Mouse (Mus musculus): Measurements from ENCODE around the gene Olfr273. TPM values are rescaled to one million over a fixed set of nuclear protein-coding genes. Genes with fewer than 3 reads are reported as not detected.

Gene Olfr273
- polyA plus RNA-seq, 1 experiment from 2014 or later, result not detected

DNA sequence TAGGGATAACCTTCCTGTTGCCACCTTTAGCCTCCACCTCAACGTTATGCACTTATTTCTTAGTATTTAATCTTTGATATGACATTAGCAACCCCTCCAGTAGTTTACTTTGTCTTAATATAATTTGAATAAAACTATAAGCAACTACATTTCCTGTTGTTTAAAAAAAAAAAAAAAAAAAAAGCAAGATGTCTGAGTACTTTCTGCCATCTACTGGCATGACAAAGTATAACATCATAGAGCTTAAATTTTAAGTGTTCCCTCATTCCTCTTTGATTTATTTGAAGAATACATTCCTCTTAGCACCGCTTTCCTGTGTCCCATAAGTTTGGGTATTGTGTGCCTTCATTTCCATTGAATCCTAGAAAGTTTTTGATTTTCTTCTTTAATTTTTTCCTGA lies 47.2 kb downstream of the Olfr273 start:
- Histone ChIP-seq H3K27me3 (ENCODE audit: insufficient read depth, low read length) (no peaks in the 10 kb centered on the region), H3K9ac (replicated peaks) (no peak overlapping the region), H3K36me3 (replicated peaks; ENCODE audit: insufficient read depth, low read length) (no peaks in the 10 kb centered on the region), H3K4me3 (ENCODE audit: low read depth, low read length) (no peak overlapping the region), H3K4me2 (ENCODE audit: low read depth, low read length) (no peak overlapping the region), H3K4me1 (ENCODE audit: insufficient read depth) (no peaks in the 10 kb centered on the region), H3K9me3 (ENCODE audit: low read length) (no peaks in the 10 kb centered on the region), H3K27ac (ENCODE audit: low read depth) (no peak overlapping the region)
- no peak for DNase-seq
- 0 out of 2 replicates have a peak, but pooled peaks have one; percentile 5 for TF ChIP-seq CTCF (IDR thresholded peaks at IDR 0.05; ENCODE audit: low read depth)
- TF ChIP-seq EP300 (IDR thresholded peaks at IDR 0.05; ENCODE audit: low read depth), result no peak
- 30% methylated on average over 2 of the region's 2 CpGs for WGBS (ENCODE audit: insufficient replicate concordance)
- ATAC-seq, result no peak

Other genes with a start within 250 kb of the Olfr273 start
- gene Olfr275, start 44.6 kb downstream of the Olfr273 start, polyA plus RNA-seq (2015; fragmentation: Nextera tagmentation; extraction: Ambion mirVana), result not detected in 2 replicates
- gene Olfr272, start 59.9 kb upstream of the Olfr273 start, polyA plus RNA-seq (2015; fragmentation: Nextera tagmentation; extraction: Ambion mirVana), result not detected in 2 replicates
- not detected in 2 replicates for gene Olfr270, start 105.3 kb upstream of the Olfr273 start, polyA plus RNA-seq (2015; fragmentation: Nextera tagmentation; extraction: Ambion mirVana)
- gene Nipsnap3a, start 130.0 kb upstream of the Olfr273 start, polyA plus RNA-seq (2015; fragmentation: Nextera tagmentation; extraction: Ambion mirVana), result not detected in 2 replicates
- gene Nipsnap3b, start 152.6 kb upstream of the Olfr273 start, polyA plus RNA-seq (2015; fragmentation: Nextera tagmentation; extraction: Ambion mirVana), result 145 TPM in 2 replicates

Measured in liver, postnatal 0 days (tissue).